Mouse (Mus musculus): ENCODE data around the gene Ikzf4. TPM values are rescaled to one million over a fixed set of nuclear protein-coding genes. Genes with fewer than 3 reads are reported as not detected.

Ikzf4 gene
- polyA plus RNA-seq, 1 experiment: not detected

GRCm38 (mm10) chr10:128653866-128654265 lies 8.1 kb upstream of the Ikzf4 start:
- H3K4me1 ChIP-seq (ENCODE audit: control insufficient read depth, insufficient read depth, low read length): no peaks in the 10 kb centered on the region; the same call in none of the 2 replicates
- H3K27ac ChIP-seq (ENCODE audit: control insufficient read depth, insufficient read depth, low read depth, low read length, poor library complexity): no peak overlapping the region
- TF ChIP-seq CTCF (IDR thresholded peaks at IDR 0.05; ENCODE audit: control insufficient read depth, insufficient read depth, low read length): no peak
- TF ChIP-seq POLR2A (IDR thresholded peaks at IDR 0.05; ENCODE audit: borderline replicate concordance, control insufficient read depth, low read depth, low read length): no peak
- H3K4me3 ChIP-seq (replicated peaks; ENCODE audit: control insufficient read depth, low read depth, low read length): no peak overlapping the region
- WGBS: 44% methylated on average over 4 of the region's 4 CpGs

GRCm38 (mm10) chr10:128646139-128647089 lies 623 bp upstream of the Ikzf4 start:
- 22% methylated on average over 13 of the region's 13 CpGs for WGBS
- no peak for TF ChIP-seq CTCF (IDR thresholded peaks at IDR 0.05; ENCODE audit: control insufficient read depth, insufficient read depth, low read length)
- Histone ChIP-seq H3K27ac (ENCODE audit: control insufficient read depth, insufficient read depth, low read depth, low read length, poor library complexity) (no peak overlapping the region), H3K4me1 (ENCODE audit: control insufficient read depth, insufficient read depth, low read length) (no peaks in the 10 kb centered on the region; the same call in 1 of the 2 replicates), H3K4me3 (replicated peaks; ENCODE audit: control insufficient read depth, low read depth, low read length) (no peak overlapping the region)

GRCm38 (mm10) chr10:128642749-128643148 lies 3.0 kb downstream of the Ikzf4 start:
- H3K4me1 ChIP-seq (ENCODE audit: control insufficient read depth, insufficient read depth, low read length): no peaks in the 10 kb centered on the region
- WGBS: 85% methylated on average over 6 of the region's 6 CpGs
- no peak for TF ChIP-seq POLR2A (IDR thresholded peaks at IDR 0.05; ENCODE audit: borderline replicate concordance, control insufficient read depth, low read depth, low read length)

GRCm38 (mm10) chr10:128641871-128642270 lies 3.9 kb downstream of the Ikzf4 start:
- H3K4me3 ChIP-seq (replicated peaks; ENCODE audit: control insufficient read depth, low read depth, low read length): no peak overlapping the region
- H3K4me1 ChIP-seq (ENCODE audit: control insufficient read depth, insufficient read depth, low read length): no peaks in the 10 kb centered on the region
- no peak for TF ChIP-seq POLR2A (IDR thresholded peaks at IDR 0.05; ENCODE audit: borderline replicate concordance, control insufficient read depth, low read depth, low read length)
- no peak for TF ChIP-seq CTCF (IDR thresholded peaks at IDR 0.05; ENCODE audit: control insufficient read depth, insufficient read depth, low read length)
- no peak overlapping the region for H3K27ac ChIP-seq (ENCODE audit: control insufficient read depth, insufficient read depth, low read depth, low read length, poor library complexity)
- WGBS: 77% methylated on average over 7 of the region's 7 CpGs

More at GRCm38 (mm10) chr10:128642749-128643148, 3.0 kb downstream of the Ikzf4 start:
- no peak overlapping the region for H3K27ac ChIP-seq (ENCODE audit: control insufficient read depth, insufficient read depth, low read depth, low read length, poor library complexity)
- H3K4me3 ChIP-seq (replicated peaks; ENCODE audit: control insufficient read depth, low read depth, low read length): no peak overlapping the region

- Histone ChIP-seq H3K27ac (ENCODE audit: control insufficient read depth, insufficient read depth, low read depth, low read length, poor library complexity) (no peak overlapping the region), H3K4me3 (replicated peaks; ENCODE audit: control insufficient read depth, low read depth, low read length) (no peak overlapping the region), H3K4me1 (ENCODE audit: control insufficient read depth, insufficient read depth, low read length) (no peaks in the 10 kb centered on the region)
- 93% methylated on average over 15 of the region's 15 CpGs for WGBS
- TF ChIP-seq CTCF (IDR thresholded peaks at IDR 0.05; ENCODE audit: control insufficient read depth, insufficient read depth, low read length) (no peak), POLR2A (IDR thresholded peaks at IDR 0.05; ENCODE audit: borderline replicate concordance, control insufficient read depth, low read depth, low read length) (no peak)
These were observed 4.9 kb downstream of the Ikzf4 start for GRCm38 (mm10) chr10:128640891-128641290.

GRCm38 (mm10) chr10:128639999-128640398 lies 5.8 kb downstream of the Ikzf4 start:
- WGBS: 86% methylated on average over 14 of the region's 14 CpGs
- no peaks in the 10 kb centered on the region for H3K4me1 ChIP-seq (ENCODE audit: control insufficient read depth, insufficient read depth, low read length)
- TF ChIP-seq CTCF (IDR thresholded peaks at IDR 0.05; ENCODE audit: control insufficient read depth, insufficient read depth, low read length) (no peak), POLR2A (IDR thresholded peaks at IDR 0.05; ENCODE audit: borderline replicate concordance, control insufficient read depth, low read depth, low read length) (no peak)

GRCm38 (mm10) chr10:128637011-128637410 lies 8.8 kb downstream of the Ikzf4 start:
- TF ChIP-seq POLR2A (IDR thresholded peaks at IDR 0.05; ENCODE audit: borderline replicate concordance, control insufficient read depth, low read depth, low read length) (no peak), CTCF (IDR thresholded peaks at IDR 0.05; ENCODE audit: control insufficient read depth, insufficient read depth, low read length) (no peak)
- WGBS: 11% methylated on average over 11 of the region's 11 CpGs
- Histone ChIP-seq H3K4me1 (ENCODE audit: control insufficient read depth, insufficient read depth, low read length) (no peaks in the 10 kb centered on the region), H3K4me3 (replicated peaks; ENCODE audit: control insufficient read depth, low read depth, low read length) (no peak overlapping the region), H3K27ac (ENCODE audit: control insufficient read depth, insufficient read depth, low read depth, low read length, poor library complexity) (no peak overlapping the region)

More at GRCm38 (mm10) chr10:128639999-128640398, 5.8 kb downstream of the Ikzf4 start:
- H3K4me3 ChIP-seq (replicated peaks; ENCODE audit: control insufficient read depth, low read depth, low read length): no peak overlapping the region
- H3K27ac ChIP-seq (ENCODE audit: control insufficient read depth, insufficient read depth, low read depth, low read length, poor library complexity): no peak overlapping the region

GRCm38 (mm10) chr10:128636561-128636960 lies 9.2 kb downstream of the Ikzf4 start:
- no peak overlapping the region for H3K27ac ChIP-seq (ENCODE audit: control insufficient read depth, insufficient read depth, low read depth, low read length, poor library complexity)

More at GRCm38 (mm10) chr10:128636561-128636960, 9.2 kb downstream of the Ikzf4 start:
- 16% methylated on average over 6 of the region's 6 CpGs for WGBS
- TF ChIP-seq POLR2A (IDR thresholded peaks at IDR 0.05; ENCODE audit: borderline replicate concordance, control insufficient read depth, low read depth, low read length) (no peak), CTCF (IDR thresholded peaks at IDR 0.05; ENCODE audit: control insufficient read depth, insufficient read depth, low read length) (no peak)
- H3K4me1 ChIP-seq (ENCODE audit: control insufficient read depth, insufficient read depth, low read length): no peaks in the 10 kb centered on the region
- no peak overlapping the region for H3K4me3 ChIP-seq (replicated peaks; ENCODE audit: control insufficient read depth, low read depth, low read length)

Data from bone marrow, adult 2 months (tissue).